8 mouse cellular contexts compared by ENCODE assay signal in the genomic region with DNA sequence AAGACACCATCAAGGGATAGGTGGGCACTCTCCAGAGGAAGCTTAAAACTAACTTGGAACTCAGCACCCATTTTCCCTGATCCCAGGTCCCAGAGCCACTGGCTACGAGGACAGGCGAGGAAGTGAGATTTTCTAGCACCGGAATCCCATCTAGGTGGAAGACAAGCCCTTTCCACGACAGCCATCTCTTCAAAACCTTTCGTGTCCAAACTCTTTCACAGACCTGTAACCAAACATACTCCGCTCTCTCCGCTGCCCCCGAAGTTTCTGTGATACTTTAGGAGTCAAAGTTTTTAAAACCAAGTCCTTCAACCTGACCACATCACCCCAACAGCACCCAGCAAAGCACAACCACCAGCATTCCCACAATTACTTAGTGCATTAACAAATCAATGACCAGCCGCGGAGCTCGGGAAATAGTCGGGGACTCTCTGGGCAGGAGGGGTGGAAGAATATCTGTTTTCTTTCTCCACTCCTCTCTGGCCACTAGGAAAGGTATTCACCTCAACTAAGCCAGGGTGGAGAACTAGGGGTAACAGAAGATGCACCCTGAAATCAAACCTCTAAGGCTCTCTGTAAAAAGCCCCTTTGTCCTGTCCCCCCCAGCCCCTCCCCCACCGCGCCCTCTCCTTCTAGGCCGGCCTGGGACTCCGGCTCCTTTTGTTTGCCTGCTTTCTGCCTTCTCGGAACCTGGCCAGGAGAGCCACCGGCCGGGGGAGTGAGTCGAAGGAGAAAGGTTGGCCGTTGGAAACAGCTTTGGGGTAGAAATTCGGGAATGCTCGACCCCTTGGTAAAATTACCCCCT. TPM values are rescaled to one million over a fixed set of nuclear protein-coding genes. Genes with fewer than 3 reads are reported as not detected.
DNase-seq lines count a peak whose midpoint lies in the region; ATAC-seq and TF ChIP-seq lines count a peak whose summit lies in the region.

No protein-coding gene starts in this region.

- H3K4me1 ChIP-seq in lung, adult 2 months (ENCODE audit: control insufficient read depth, insufficient read depth, low read length) = no peaks in the 10 kb centered on the region
- H3K4me1 ChIP-seq in embryonic facial prominence, embryonic 12.5 days = peaks cover 37% of the 10 kb centered on the region
- peaks cover 54% of the 10 kb centered on the region for H3K4me1 ChIP-seq in limb, embryonic 13.5 days
- peaks cover 31% of the 10 kb centered on the region for H3K4me1 ChIP-seq in stomach, embryonic 14.5 days (ENCODE audit: control insufficient read depth, insufficient read depth, low read length)

- H3K9ac ChIP-seq in embryonic facial prominence, embryonic 12.5 days = peak overlapping the region; percentile 67
- peak overlapping the region; percentile 78 for H3K9ac ChIP-seq in limb, embryonic 13.5 days
- peak overlapping the region; percentile 58 for H3K9ac ChIP-seq in stomach, embryonic 14.5 days (replicated peaks; ENCODE audit: low read depth, low read length)

- H3K27ac ChIP-seq in embryonic facial prominence, embryonic 12.5 days = peak overlapping the region; percentile 80
- peak overlapping the region; percentile 23 for H3K27ac ChIP-seq in limb, embryonic 13.5 days
- H3K27ac ChIP-seq in stomach, embryonic 14.5 days (ENCODE audit: low read length) = peak overlapping the region; percentile 77

- no peak overlapping the region for H3K4me3 ChIP-seq in lung, adult 2 months (replicated peaks; ENCODE audit: extremely low read depth, low read depth, low read length)
- H3K4me3 ChIP-seq in embryonic facial prominence, embryonic 12.5 days = peak overlapping the region; percentile 68
- peak overlapping the region; percentile 68 for H3K4me3 ChIP-seq in limb, embryonic 13.5 days
- peak overlapping the region; percentile 61 for H3K4me3 ChIP-seq in stomach, embryonic 14.5 days (ENCODE audit: low read depth, low read length)

- no peaks in the 10 kb centered on the region for H3K9me3 ChIP-seq in embryonic facial prominence, embryonic 12.5 days
- no peaks in the 10 kb centered on the region for H3K9me3 ChIP-seq in limb, embryonic 13.5 days
- H3K9me3 ChIP-seq in stomach, embryonic 14.5 days (ENCODE audit: control insufficient read depth, low read depth, low read length) = no peaks in the 10 kb centered on the region

- H3K27me3 ChIP-seq in embryonic facial prominence, embryonic 12.5 days = no peaks in the 10 kb centered on the region
- H3K27me3 ChIP-seq in limb, embryonic 13.5 days = no peaks in the 10 kb centered on the region
- no peaks in the 10 kb centered on the region for H3K27me3 ChIP-seq in stomach, embryonic 14.5 days (ENCODE audit: control insufficient read depth, insufficient read depth, low read length)

- H3K4me2 ChIP-seq in embryonic facial prominence, embryonic 12.5 days (replicated peaks) = peak overlapping the region; percentile 81
- peak overlapping the region; percentile 81 for H3K4me2 ChIP-seq in limb, embryonic 13.5 days (replicated peaks)
- peak overlapping the region; percentile 56 for H3K4me2 ChIP-seq in stomach, embryonic 14.5 days (replicated peaks; ENCODE audit: low read depth, low read length)

- ATAC-seq in embryonic facial prominence, embryonic 12.5 days (ENCODE audit: insufficient number of reproducible peaks, insufficient read depth, low FRiP score, low TSS enrichment) = no peak
- no peak for ATAC-seq in limb, embryonic 13.5 days (ENCODE audit: low FRiP score, low read depth)
- ATAC-seq in stomach, embryonic 14.5 days (ENCODE audit: insufficient number of reproducible peaks, insufficient read depth, low FRiP score, low read depth) = no peak

- H3K36me3 ChIP-seq in embryonic facial prominence, embryonic 12.5 days = no peaks in the 10 kb centered on the region
- H3K36me3 ChIP-seq in limb, embryonic 13.5 days = peaks cover under 1% of the 10 kb centered on the region; the same call in 1 of the 2 replicates
- no peaks in the 10 kb centered on the region for H3K36me3 ChIP-seq in stomach, embryonic 14.5 days (ENCODE audit: control insufficient read depth, insufficient read depth, low read length)

- no peak for TF ChIP-seq CTCF in lung, adult 2 months (IDR thresholded peaks at IDR 0.05; ENCODE audit: insufficient read depth, low read length)

- no peak for TF ChIP-seq POLR2A in lung, adult 2 months (IDR thresholded peaks at IDR 0.05; ENCODE audit: borderline replicate concordance, extremely low read depth, low read depth, low read length)

- DNase-seq in lung, adult 2 months = peak; percentile 12
- no peak for DNase-seq in lung, postnatal 10 days
- DNase-seq in thymus, adult 18-20 months = no peak
- DNase-seq in kidney, postnatal 14 days = no peak
- DNase-seq in natural killer cell, adult 2 months (ENCODE audit: low spot score in 2 of 2) = no peak

- WGBS in lung, adult 2 months = 14% methylated on average over 23 of the region's 23 CpGs
- WGBS in embryonic facial prominence, embryonic 12.5 days = under 1% methylated on average over 23 of the region's 23 CpGs
- under 1% methylated on average over 23 of the region's 23 CpGs for whole genome bisulfite sequencing in limb, embryonic 13.5 days
- 3% methylated on average over 23 of the region's 23 CpGs for WGBS in stomach, embryonic 14.5 days

RNA-seq across cellular contexts. Expression of a gene that starts 0.9 kb away (rescaled TPM):
- polyA plus RNA-seq in lung, adult 2 months (2012; rRNA removed) = 4.2 and 7.3 TPM in 2 replicates
- 24.6 and 25.5 TPM in 2 replicates for polyA plus RNA-seq in embryonic facial prominence, embryonic 12.5 days (2016; fragmentation: Nextera tagmentation; extraction: Ambion mirVana)
- polyA plus RNA-seq in limb, embryonic 13.5 days (2015; fragmentation: Nextera tagmentation; extraction: Ambion mirVana) = 18.8 and 21.1 TPM in 2 replicates
- polyA plus RNA-seq in stomach, embryonic 14.5 days (2014; fragmentation: Nextera tagmentation; extraction: Ambion mirVana) = 38.7 and 40.3 TPM in 2 replicates

RNA-seq across cellular contexts. Expression of a gene that starts 20.6 kb away (rescaled TPM):
- polyA plus RNA-seq in lung, adult 2 months (2012; rRNA removed) = 0.14 TPM in 1 of 2 replicates, not detected in the other
- polyA plus RNA-seq in embryonic facial prominence, embryonic 12.5 days (2016; fragmentation: Nextera tagmentation; extraction: Ambion mirVana) = 0.31 TPM in 1 of 2 replicates, not detected in the other
- 0.17 TPM in 1 of 2 replicates, not detected in the other for polyA plus RNA-seq in limb, embryonic 13.5 days (2015; fragmentation: Nextera tagmentation; extraction: Ambion mirVana)
- polyA plus RNA-seq in stomach, embryonic 14.5 days (2014; fragmentation: Nextera tagmentation; extraction: Ambion mirVana) = 1.5 and 2.7 TPM in 2 replicates

RNA-seq across cellular contexts. Expression of a gene that starts 27.5 kb away (rescaled TPM):
- polyA plus RNA-seq in lung, adult 2 months (2012; rRNA removed) = 0.14 and 0.45 TPM in 2 replicates
- polyA plus RNA-seq in embryonic facial prominence, embryonic 12.5 days (2016; fragmentation: Nextera tagmentation; extraction: Ambion mirVana) = not detected in 2 replicates
- polyA plus RNA-seq in limb, embryonic 13.5 days (2015; fragmentation: Nextera tagmentation; extraction: Ambion mirVana) = not detected in 2 replicates
- not detected in 2 replicates for polyA plus RNA-seq in stomach, embryonic 14.5 days (2014; fragmentation: Nextera tagmentation; extraction: Ambion mirVana)

Comparison
In these comparisons a context has a peak if more than half of its experiments do, and no peak if none do; other contexts are left out.
1. H3K27ac ChIP-seq: peak in every context shown above with its lines; median percentile 80 in embryonic facial prominence, embryonic 12.5 days; 77 in stomach, embryonic 14.5 days; 23 in limb, embryonic 13.5 days.